Mouse (Mus musculus) embryonic fibroblast, embryonic 13.5 days (primary cell): ENCODE measurements around the gene Cyb561d2.

Source experiments
- CTCF ChIP-seq: IDR thresholded peaks from 2 replicates; pipeline ENCODE4 v1.5.1; 2011; ENCODE audit warnings: mild to moderate bottlenecking, control low read depth, low read length, moderate library complexity, borderline replicate concordance; ENCODE audit not compliant: insufficient read depth
- POLR2A ChIP-seq: IDR thresholded peaks from 2 replicates; pipeline ENCODE4 v1.6.1; 2011; ENCODE audit warnings: low read depth, mild to moderate bottlenecking, control low read depth, low read length, moderate library complexity

DNA sequence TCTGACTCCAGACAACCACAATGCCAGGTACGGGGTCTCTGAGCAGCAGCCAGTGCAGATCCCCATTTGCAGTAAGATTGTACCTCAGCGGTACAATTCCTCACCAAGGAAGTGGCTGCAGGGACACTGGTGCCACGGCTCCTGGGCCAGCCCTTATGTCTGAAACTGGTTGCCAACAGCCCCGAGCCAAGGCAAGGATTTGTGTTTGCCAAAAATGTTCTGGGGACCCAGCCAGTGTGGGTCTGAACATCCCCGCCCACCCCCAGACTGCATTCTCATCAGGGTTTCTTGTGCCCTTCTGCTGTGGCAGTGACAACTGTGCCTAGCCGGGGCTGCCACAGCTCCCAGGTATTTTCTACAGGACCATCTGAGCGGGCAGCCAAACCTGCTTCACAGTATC lies 3.8 kb downstream of the Cyb561d2 start:
- TF ChIP-seq POLR2A (no peak), CTCF (no peak)
